Mouse (Mus musculus) Muller cell, postnatal 12 days (primary cell): ENCODE measurements around the gene Tspan31.
"Not testable (repeated sequence)": the region's sequence is repeated elsewhere in the genome, so short reads cannot be mapped to it uniquely, and the experiment has no call there.

Source experiments
- DNase-seq: peaks from one replicate; pipeline ENCODE4 v3.0.0-alpha.2; 2015; ENCODE audit errors: inconsistent ontology term

Gene Tspan31

GRCm38 (mm10) chr10:127083915-127084306 lies 13.8 kb upstream of the Tspan31 start:
- no peak for DNase-seq

- no peak for DNase-seq
Measured at GRCm38 (mm10) chr10:127083292-127083914, 13.3 kb upstream of the Tspan31 start.

DNA sequence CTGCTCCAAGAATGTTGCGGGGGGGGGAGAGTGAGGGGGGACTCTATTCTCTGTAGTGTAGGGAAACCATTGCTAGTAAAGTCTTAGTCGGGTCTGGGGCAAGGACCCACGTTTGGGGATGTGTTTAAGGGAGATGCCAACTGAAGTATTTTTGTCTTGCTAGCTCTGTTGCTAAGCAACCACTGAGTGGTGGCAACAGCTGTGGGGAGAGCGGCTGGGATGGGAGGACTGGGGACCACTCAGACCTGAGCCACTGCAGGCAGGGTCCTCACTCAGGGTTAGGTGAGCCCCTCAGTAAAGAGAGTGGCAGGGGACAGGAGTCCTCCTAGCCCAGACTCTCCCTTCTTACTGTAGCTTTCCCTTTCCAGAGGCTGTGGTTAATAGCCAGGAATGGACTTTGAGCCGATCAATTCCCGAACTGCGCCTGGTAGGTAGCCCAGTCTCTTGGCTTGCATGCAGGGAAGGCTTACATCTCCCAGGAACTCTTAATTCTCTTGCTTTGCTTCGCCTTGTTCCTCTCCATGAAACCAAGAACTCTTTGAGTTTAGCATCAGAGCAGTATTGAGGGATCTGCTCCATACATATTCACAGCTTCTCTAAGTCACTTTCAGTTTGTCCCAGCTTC lies 12.0 kb upstream of the Tspan31 start:
- DNase-seq, result no peak

DNA sequence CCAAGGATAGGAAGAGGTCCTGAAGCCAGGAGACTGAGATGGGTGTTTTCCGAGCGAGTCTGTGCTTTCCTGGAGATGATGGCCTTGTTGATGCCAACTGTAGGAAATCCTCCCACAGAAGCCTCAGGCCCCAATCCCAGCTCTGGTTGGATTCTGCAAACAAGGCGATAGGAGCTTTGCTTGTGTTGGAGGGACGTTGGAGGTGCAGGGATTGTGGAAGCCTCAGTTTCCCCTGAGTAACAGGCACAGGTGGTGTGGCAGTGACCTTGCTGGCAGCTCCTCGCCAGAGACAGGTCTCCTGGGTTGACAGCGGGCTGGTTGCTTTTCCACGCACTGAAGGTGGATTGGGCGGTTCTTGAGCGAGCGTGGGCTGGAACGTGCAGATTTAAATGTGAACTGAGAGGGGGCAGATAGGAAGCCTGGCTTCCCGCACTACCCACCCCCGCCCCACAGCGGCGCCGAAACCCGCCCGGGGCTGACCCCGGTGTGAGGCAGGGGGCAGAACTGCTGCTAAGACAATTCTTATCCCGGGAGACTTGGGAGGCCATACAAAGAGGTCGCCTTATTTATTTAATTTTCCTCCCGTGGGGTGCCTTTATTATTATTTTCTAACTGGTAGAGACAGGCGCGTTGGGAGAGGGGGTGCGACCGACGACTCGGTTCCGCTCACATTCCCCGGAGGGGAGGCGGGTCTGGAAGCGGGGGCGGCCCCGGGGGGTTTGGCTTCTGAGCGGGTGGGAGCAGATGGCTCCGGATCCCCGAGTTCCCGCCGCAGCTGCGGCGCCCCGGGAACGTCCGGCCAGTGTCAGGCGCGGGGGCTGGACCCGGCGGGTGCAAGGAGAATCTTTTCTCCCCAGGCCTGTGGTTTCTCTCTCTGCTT lies 11.1 kb upstream of the Tspan31 start:
- no peak for DNase-seq

DNA sequence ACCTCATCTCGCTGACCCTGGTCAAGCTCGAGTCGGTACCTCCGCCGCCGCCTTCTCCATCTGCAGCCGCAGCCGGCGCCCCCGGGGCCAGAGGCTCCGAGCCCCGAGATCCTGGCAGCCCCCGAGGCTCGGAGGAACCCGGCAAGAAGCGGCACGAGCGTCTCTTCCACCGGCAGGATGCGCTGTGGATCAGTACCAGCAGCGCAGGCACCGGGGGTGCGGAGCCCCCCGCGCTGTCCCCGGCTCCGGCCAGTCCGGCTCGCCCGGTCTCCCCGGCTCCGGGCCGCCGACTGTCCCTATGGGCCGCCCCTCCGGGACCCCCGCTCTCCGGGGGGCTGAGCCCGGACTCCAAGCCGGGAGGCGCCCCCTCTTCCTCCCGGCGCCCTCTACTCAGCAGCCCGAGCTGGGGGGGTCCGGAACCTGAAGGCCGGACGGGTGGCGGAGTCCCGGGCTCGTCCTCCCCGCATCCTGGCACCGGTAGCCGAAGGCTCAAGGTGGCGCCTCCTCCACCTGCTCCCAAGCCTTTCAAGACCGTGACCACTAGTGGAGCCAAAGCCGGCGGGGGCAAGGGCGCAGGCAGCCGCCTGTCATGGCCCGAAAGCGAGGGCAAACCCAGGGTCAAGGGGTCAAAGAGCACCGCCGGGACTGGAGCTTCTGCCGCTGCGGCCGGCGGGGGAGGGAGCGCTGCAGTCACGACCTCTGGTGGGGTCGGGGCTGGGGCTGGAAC lies 9.8 kb upstream of the Tspan31 start:
- no peak for DNase-seq

GRCm38 (mm10) chr10:127078677-127079575 lies 8.9 kb upstream of the Tspan31 start:
- no peak for DNase-seq

- DNase-seq, result no peak
Measured at GRCm38 (mm10) chr10:127078001-127078676, 8.1 kb upstream of the Tspan31 start.

DNA sequence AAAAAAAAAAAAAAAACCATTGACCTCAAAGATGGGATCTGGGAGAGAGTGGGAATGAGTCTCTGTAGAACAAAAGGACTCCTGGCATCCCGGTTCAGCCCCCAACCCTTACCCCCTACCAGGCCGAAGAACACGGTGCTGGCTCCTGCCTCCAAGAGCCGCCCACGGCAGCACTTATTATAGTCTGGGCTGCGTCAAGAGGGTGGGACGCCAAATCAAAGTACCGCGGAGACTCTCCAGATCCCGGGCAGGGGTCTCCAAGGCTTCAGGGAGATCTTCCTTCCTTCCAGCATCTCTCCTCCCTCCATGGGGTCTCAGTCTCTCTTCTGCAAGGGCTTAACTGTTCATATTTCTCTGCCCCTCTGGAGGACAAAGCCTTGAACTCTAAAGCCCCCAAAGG lies 7.5 kb upstream of the Tspan31 start:
- no peak for DNase-seq

DNA sequence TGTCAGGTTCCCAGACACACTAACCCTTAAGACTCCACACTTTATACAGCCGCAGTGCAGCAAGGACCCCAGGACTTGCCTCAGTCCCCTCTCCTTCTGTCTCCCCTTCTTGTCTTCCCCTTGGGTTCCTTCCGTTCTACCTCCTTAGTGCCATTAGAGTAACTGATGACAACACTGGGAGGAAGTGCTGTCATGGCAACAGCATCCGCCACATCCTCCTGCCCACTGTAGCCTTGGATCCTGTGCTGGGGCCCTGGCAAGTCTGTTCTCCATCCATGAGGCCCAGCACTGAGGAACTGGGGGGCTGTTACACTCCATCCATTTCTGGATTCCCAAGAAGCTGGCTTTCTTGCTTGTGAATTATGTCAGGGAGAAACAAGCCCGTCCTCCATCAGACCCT lies 6.0 kb upstream of the Tspan31 start:
- DNase-seq, result no peak

DNA sequence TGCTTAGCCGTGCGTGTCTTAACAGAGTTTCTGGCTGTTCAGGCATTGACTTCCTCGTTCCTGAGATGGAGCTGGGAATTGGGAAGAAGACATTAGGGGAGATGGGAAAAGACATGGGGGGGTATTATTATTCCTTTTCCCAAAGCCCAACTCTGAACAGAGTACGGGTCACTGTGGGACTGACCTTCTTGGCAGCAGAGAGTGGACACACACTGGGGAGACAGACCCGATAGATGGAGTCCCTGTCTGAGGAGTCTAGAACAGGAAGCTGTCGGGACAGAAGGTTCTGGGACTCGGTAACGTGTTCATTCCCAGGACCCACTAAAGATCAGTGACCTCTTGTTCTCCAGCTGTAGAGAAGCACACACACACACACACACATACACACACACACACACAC lies 5.6 kb upstream of the Tspan31 start:
- DNase-seq, result no peak

DNA sequence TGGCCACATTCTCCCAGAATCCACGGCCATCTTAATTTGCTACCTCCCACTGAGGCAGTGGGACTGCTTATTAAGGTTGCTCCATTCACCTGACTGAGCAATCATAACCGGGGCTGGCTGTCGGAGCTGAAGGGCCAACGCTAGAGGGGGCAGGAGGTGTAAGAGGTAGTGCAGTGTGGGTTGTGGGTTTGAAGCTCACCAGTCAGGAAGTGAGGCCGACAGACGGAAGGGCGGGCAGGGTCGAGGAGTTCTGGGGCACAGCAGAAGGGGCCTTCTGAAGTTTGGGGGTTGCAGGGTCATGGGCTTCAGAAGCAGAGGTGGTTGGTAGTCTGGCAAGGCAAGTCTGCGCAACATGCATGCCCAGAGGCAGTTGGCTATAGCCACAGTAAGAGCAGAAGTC lies 5.0 kb upstream of the Tspan31 start, which contains the start of gene Agap2:
Gene Agap2, plus strand, starts transcription at position 205 of the 400 bp plus-strand sequence.
- no peak for DNase-seq

- no peak for DNase-seq
Measured at GRCm38 (mm10) chr10:127073981-127074380, 3.9 kb upstream of the Tspan31 start.

- not testable (repeated sequence) for DNase-seq
Measured at GRCm38 (mm10) chr10:127072969-127073368, 2.9 kb upstream of the Tspan31 start.

DNA sequence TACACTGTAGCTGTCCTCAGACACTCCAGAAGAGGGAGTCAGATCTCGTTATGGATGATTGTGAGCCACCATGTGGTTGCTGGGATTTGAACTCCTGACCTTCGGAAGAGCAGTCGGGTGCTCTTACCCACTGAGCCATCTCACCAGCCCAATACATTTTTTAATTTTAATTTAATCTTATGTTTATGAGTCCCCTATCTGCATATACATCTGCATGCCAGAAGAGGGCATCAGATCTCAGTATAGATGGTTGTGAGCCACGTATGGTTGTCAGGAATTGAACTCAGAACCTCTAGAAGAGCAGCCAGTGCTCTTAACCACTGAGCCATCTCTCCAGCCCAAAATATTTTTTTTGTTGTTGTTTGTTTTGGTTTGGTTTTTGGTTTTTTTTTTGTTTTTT lies 2.2 kb upstream of the Tspan31 start:
- not testable (repeated sequence) for DNase-seq

- DNase-seq, result no peak
Measured at GRCm38 (mm10) chr10:127071203-127071602, 1.1 kb upstream of the Tspan31 start.

DNA sequence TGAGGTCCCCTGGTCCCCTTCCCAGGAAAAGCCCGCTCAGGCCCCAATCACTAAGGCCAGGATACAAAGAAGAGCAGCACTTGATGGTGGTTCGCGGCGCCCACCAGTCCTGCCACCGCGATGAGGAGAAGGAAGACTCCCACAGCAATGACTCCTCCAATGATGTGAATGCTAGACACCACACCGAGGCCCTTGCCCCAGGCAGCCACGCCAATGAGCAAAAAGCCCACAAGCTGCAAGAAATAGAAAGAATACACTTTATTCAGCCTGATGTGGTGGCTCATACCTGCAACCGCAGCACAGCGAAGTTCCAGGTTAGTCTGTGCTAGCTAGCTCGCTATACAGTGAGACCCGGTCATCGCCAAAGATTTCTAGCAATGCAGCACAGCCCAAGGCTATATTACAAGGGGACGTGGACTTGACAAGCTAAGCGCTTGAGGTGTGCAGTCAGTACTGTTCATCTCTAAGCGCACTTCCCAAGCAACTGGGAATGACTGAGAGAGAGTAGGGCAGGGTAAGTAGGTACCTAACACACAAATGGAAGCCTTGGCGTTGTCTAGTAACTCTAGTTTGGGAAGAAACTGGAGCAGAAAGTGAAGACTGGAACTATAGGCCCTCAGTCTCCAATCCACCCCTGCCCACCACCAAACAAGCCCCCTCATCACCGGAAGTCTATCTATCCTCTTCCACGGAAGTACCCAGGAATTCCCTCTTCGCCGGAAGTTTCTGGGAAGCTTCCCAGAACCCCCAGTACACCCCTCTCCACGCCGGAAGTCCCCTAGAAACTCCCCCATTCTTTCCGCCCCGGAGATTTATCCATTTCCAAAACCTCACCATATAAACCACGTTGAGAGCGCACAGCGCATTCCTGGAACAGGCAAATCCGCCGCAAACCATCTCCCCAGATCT lies 529 bp downstream of the Tspan31 start:
- DNase-seq, result no peak

DNA sequence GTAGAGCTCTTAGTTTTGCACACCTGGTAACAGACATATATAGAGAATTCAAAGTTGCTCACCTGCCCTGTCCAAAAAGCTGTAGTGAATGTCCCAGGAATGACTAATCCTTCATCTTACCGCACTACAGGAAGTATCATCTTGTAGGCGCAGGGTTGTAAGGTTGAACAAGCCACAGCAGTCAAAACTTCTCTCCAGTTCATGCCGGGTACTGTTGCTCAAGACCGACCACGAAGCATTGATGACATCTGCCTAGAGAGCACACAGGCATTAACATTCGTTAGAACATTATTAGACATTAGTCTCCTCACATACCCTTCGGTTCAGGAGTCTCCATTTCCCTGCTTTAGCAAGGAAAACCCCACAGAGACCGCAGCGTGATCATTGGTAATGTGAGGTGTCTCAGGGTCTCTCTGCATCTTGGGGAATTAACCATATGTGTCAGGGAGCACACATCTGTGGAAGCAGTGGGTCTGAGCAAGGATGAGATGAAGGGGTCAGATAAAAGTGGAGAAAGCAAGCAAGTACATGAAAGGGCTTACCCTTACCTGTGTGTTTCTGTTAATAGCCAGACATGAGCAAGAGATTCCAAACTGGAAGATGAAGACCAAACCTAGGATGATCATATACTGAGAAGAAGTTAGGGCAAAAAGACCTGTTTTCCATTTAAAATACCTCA lies 1.6 kb downstream of the Tspan31 start:
- DNase-seq, result no peak

- DNase-seq, result no peak
Measured at GRCm38 (mm10) chr10:127066519-127067018, 3.5 kb downstream of the Tspan31 start.

DNA sequence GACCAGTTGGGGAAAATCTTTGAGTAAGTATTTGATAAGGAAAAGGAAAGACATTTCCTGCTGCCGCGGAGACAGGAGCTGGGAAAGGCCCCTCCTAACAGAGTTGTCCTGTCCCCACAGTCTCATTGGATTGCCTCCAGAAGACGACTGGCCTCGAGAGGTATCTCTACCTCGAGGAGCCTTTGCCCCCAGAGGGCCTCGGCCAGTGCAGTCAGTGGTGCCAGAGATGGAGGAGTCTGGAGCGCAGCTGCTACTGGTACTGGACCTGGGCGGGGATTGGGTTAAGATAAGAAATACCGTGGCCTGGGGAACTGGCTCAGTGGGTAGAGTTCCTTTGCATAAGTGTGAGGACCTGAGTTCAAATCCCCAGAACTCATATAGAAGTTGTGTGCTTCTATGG lies 4.1 kb downstream of the Tspan31 start:
- DNase-seq, result no peak
